In the genomic region with DNA sequence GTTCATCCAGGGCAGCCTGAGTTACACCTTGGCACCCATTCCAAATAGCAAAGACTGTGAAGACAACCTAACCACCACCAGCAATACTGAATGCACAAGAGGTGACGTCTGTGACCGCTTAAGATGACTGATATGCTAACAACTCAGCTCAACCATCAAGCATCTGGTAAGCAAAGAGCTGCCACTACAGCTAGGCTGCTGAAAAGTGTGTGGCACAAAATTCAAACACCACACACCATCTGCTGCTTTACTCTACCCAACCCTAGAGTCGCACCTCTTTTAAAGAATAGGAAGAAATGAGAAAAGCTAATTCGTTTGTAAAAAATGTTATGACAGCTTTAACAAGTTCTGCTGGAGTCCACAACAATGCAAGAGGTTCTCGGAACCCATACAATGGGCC, we compare ENCODE assay signal across 18 mouse cellular contexts.
"Had no signal": no experiment of that assay in that cellular context is flagged by ENCODE, and none has a peak within 500 bp of the region (broad histone marks: within the 10 kb centered on the region; RNA-seq: fewer than 3 reads in every experiment).

No protein-coding gene starts in this region.

- H3K9me3 ChIP-seq: kidney, embryonic 15.5 days; limb, embryonic 15.5 days; liver, embryonic 12.5 days; megakaryocyte, embryonic 14.5 days; midbrain, embryonic 15.5 days; neural tube, embryonic 12.5 days had no signal

- H3K9ac ChIP-seq: kidney, embryonic 15.5 days; limb, embryonic 15.5 days; liver, embryonic 12.5 days; lung, embryonic 14.5 days; midbrain, embryonic 15.5 days; neural tube, embryonic 12.5 days had no signal

- H3K4me2 ChIP-seq: kidney, embryonic 15.5 days; limb, embryonic 15.5 days; liver, embryonic 12.5 days; lung, embryonic 14.5 days; midbrain, embryonic 11.5 days; midbrain, embryonic 15.5 days; neural tube, embryonic 12.5 days had no signal

- DNase-seq: kidney, adult 2 months; kidney, postnatal 14 days; lung, embryonic 14.5 days; lung, postnatal 10 days; right cerebral cortex, postnatal 14 days; thymus, adult 18-20 months; thymus, postnatal 14 days had no signal

- H3K27me3 ChIP-seq: kidney, embryonic 15.5 days; limb, embryonic 15.5 days; liver, embryonic 12.5 days; megakaryocyte, embryonic 14.5 days; midbrain, embryonic 15.5 days; neural tube, embryonic 12.5 days had no signal

- H3K27ac ChIP-seq: kidney, embryonic 15.5 days; left cerebral cortex, adult 2 months; limb, embryonic 15.5 days; liver, embryonic 12.5 days; macrophage; midbrain, embryonic 15.5 days; neural tube, embryonic 12.5 days; stomach, postnatal 0 days had no signal

- H3K4me3 ChIP-seq: kidney, embryonic 15.5 days; left cerebral cortex, adult 2 months; limb, embryonic 15.5 days; liver, embryonic 12.5 days; megakaryocyte, embryonic 14.5 days; midbrain, embryonic 15.5 days; neural tube, embryonic 12.5 days had no signal

- H3K4me1 ChIP-seq: kidney, embryonic 15.5 days; limb, embryonic 15.5 days; liver, embryonic 12.5 days; midbrain, embryonic 15.5 days; neural tube, embryonic 12.5 days had no signal

- ATAC-seq: intestine, embryonic 16.5 days; liver, embryonic 12.5 days; midbrain, embryonic 15.5 days had no signal
